Mouse (Mus musculus): ENCODE data around the gene Lysmd2. TPM values are rescaled to one million over a fixed set of nuclear protein-coding genes. Genes with fewer than 3 reads are reported as not detected.
"Not testable (repeated sequence)": the region's sequence is repeated elsewhere in the genome, so short reads cannot be mapped to it uniquely, and the experiment has no call there.

Lysmd2 gene
- polyA plus RNA-seq, 1 experiment from 2014 or later, result 26.6 TPM

GRCm38 (mm10) chr9:75645405-75645804, 19.9 kb downstream of the Lysmd2 start:
- H3K9me3 ChIP-seq (ENCODE audit: control insufficient read depth, low read length), result no peaks in the 10 kb centered on the region
- ATAC-seq (replicated peaks; ENCODE audit: low FRiP score, low TSS enrichment, low read depth) (no peak), DNase-seq (ENCODE audit: low spot score) (no peak)

GRCm38 (mm10) chr9:75653981-75654911, 28.7 kb downstream of the Lysmd2 start:
- H3K27ac ChIP-seq (ENCODE audit: low read depth), result peak overlapping the region; percentile 59; the same call in 1 of the 2 replicates
- 19% methylated on average over 12 of the region's 12 CpGs for WGBS
- DNase-seq (ENCODE audit: low spot score) (peak; percentile 53), ATAC-seq (replicated peaks; ENCODE audit: low FRiP score, low TSS enrichment, low read depth) (no peak)
- H3K4me1 ChIP-seq (replicated peaks; ENCODE audit: control insufficient read depth, insufficient read depth, low read length), result peaks cover 15% of the 10 kb centered on the region
- H3K4me3 ChIP-seq (ENCODE audit: low read depth, low read length), result no peak overlapping the region
- H3K9me3 ChIP-seq (ENCODE audit: control insufficient read depth, low read length), result no peaks in the 10 kb centered on the region
- H3K36me3 ChIP-seq (ENCODE audit: control insufficient read depth, insufficient read depth, low read length), result no peaks in the 10 kb centered on the region
- H3K4me2 ChIP-seq (ENCODE audit: low read length), result no peak overlapping the region
- no peak overlapping the region for H3K9ac ChIP-seq (ENCODE audit: low read length)
- H3K27me3 ChIP-seq (replicated peaks; ENCODE audit: control insufficient read depth, insufficient read depth, low read length), result no peaks in the 10 kb centered on the region

More at GRCm38 (mm10) chr9:75645405-75645804, 19.9 kb downstream of the Lysmd2 start:
- no peaks in the 10 kb centered on the region for H3K36me3 ChIP-seq (ENCODE audit: control insufficient read depth, insufficient read depth, low read length)
- no peaks in the 10 kb centered on the region for H3K4me1 ChIP-seq (replicated peaks; ENCODE audit: control insufficient read depth, insufficient read depth, low read length)
- 32% methylated on average over 3 of the region's 3 CpGs for WGBS
- no peak overlapping the region for H3K27ac ChIP-seq (ENCODE audit: low read depth)
- no peak overlapping the region for H3K4me3 ChIP-seq (ENCODE audit: low read depth, low read length)
- H3K4me2 ChIP-seq (ENCODE audit: low read length), result no peak overlapping the region
- H3K9ac ChIP-seq (ENCODE audit: low read length), result no peak overlapping the region
- no peaks in the 10 kb centered on the region for H3K27me3 ChIP-seq (replicated peaks; ENCODE audit: control insufficient read depth, insufficient read depth, low read length)

- 81% methylated on average over 3 of the region's 3 CpGs for WGBS
- H3K27ac ChIP-seq (ENCODE audit: low read depth); H3K36me3 ChIP-seq (ENCODE audit: control insufficient read depth, insufficient read depth, low read length): not testable (repeated sequence)
Measured at GRCm38 (mm10) chr9:75656456-75656855, 30.9 kb downstream of the Lysmd2 start.

GRCm38 (mm10) chr9:75660917-75661316, 35.4 kb downstream of the Lysmd2 start:
- Histone ChIP-seq H3K4me2 (ENCODE audit: low read length) (no peak overlapping the region), H3K9ac (ENCODE audit: low read length) (no peak overlapping the region), H3K9me3 (ENCODE audit: control insufficient read depth, low read length) (no peaks in the 10 kb centered on the region), H3K4me1 (replicated peaks; ENCODE audit: control insufficient read depth, insufficient read depth, low read length) (no peaks in the 10 kb centered on the region), H3K27ac (ENCODE audit: low read depth) (no peak overlapping the region), H3K36me3 (ENCODE audit: control insufficient read depth, insufficient read depth, low read length) (no peaks in the 10 kb centered on the region), H3K4me3 (ENCODE audit: low read depth, low read length) (no peak overlapping the region), H3K27me3 (replicated peaks; ENCODE audit: control insufficient read depth, insufficient read depth, low read length) (no peaks in the 10 kb centered on the region)
- WGBS, result 91% methylated on average over 8 of the region's 8 CpGs
- no peak for DNase-seq (ENCODE audit: low spot score)
- no peak for ATAC-seq (replicated peaks; ENCODE audit: low FRiP score, low TSS enrichment, low read depth)

More at GRCm38 (mm10) chr9:75656456-75656855, 30.9 kb downstream of the Lysmd2 start:
- H3K9ac ChIP-seq (ENCODE audit: low read length); H3K4me2 ChIP-seq (ENCODE audit: low read length); ATAC-seq (replicated peaks; ENCODE audit: low FRiP score, low TSS enrichment, low read depth); DNase-seq (ENCODE audit: low spot score); H3K4me3 ChIP-seq (ENCODE audit: low read depth, low read length); H3K9me3 ChIP-seq (ENCODE audit: control insufficient read depth, low read length); H3K27me3 ChIP-seq (replicated peaks; ENCODE audit: control insufficient read depth, insufficient read depth, low read length): not testable (repeated sequence)
- H3K4me1 ChIP-seq (replicated peaks; ENCODE audit: control insufficient read depth, insufficient read depth, low read length), result peaks cover 15% of the 10 kb centered on the region

- DNase-seq (ENCODE audit: low spot score) (no peak), ATAC-seq (replicated peaks; ENCODE audit: low FRiP score, low TSS enrichment, low read depth) (no peak)
- no peaks in the 10 kb centered on the region for H3K9me3 ChIP-seq (ENCODE audit: control insufficient read depth, low read length)
- H3K4me2 ChIP-seq (ENCODE audit: low read length), result no peak overlapping the region
- H3K27ac ChIP-seq (ENCODE audit: low read depth), result no peak overlapping the region
- H3K9ac ChIP-seq (ENCODE audit: low read length), result no peak overlapping the region
- H3K4me3 ChIP-seq (ENCODE audit: low read depth, low read length), result no peak overlapping the region
- no peaks in the 10 kb centered on the region for H3K4me1 ChIP-seq (replicated peaks; ENCODE audit: control insufficient read depth, insufficient read depth, low read length)
- H3K36me3 ChIP-seq (ENCODE audit: control insufficient read depth, insufficient read depth, low read length), result no peaks in the 10 kb centered on the region
- 75% methylated on average over 6 of the region's 6 CpGs for WGBS
- no peaks in the 10 kb centered on the region for H3K27me3 ChIP-seq (replicated peaks; ENCODE audit: control insufficient read depth, insufficient read depth, low read length)
Measured at GRCm38 (mm10) chr9:75665364-75665763, 39.8 kb downstream of the Lysmd2 start.

- DNase-seq (ENCODE audit: low spot score), result no peak
- no peak overlapping the region for H3K4me3 ChIP-seq (ENCODE audit: low read depth, low read length)
- H3K27me3 ChIP-seq (replicated peaks; ENCODE audit: control insufficient read depth, insufficient read depth, low read length), result no peaks in the 10 kb centered on the region
- no peak for ATAC-seq (replicated peaks; ENCODE audit: low FRiP score, low TSS enrichment, low read depth)
- H3K9me3 ChIP-seq (ENCODE audit: control insufficient read depth, low read length), result no peaks in the 10 kb centered on the region
- no peak overlapping the region for H3K4me2 ChIP-seq (ENCODE audit: low read length)
- no peak overlapping the region for H3K27ac ChIP-seq (ENCODE audit: low read depth)
- no peaks in the 10 kb centered on the region for H3K4me1 ChIP-seq (replicated peaks; ENCODE audit: control insufficient read depth, insufficient read depth, low read length)
- WGBS, result 61% methylated on average over 5 of the region's 5 CpGs
- H3K36me3 ChIP-seq (ENCODE audit: control insufficient read depth, insufficient read depth, low read length), result no peaks in the 10 kb centered on the region
- no peak overlapping the region for H3K9ac ChIP-seq (ENCODE audit: low read length)
Measured at GRCm38 (mm10) chr9:75666612-75667011, 41.1 kb downstream of the Lysmd2 start.

GRCm38 (mm10) chr9:75672769-75673168, 47.2 kb downstream of the Lysmd2 start:
- no peaks in the 10 kb centered on the region for H3K9me3 ChIP-seq (ENCODE audit: control insufficient read depth, low read length)
- no peak overlapping the region for H3K4me2 ChIP-seq (ENCODE audit: low read length)
- H3K27me3 ChIP-seq (replicated peaks; ENCODE audit: control insufficient read depth, insufficient read depth, low read length), result no peaks in the 10 kb centered on the region
- H3K4me3 ChIP-seq (ENCODE audit: low read depth, low read length), result no peak overlapping the region
- no peak overlapping the region for H3K27ac ChIP-seq (ENCODE audit: low read depth)
- no peaks in the 10 kb centered on the region for H3K36me3 ChIP-seq (ENCODE audit: control insufficient read depth, insufficient read depth, low read length)
- H3K4me1 ChIP-seq (replicated peaks; ENCODE audit: control insufficient read depth, insufficient read depth, low read length), result no peaks in the 10 kb centered on the region
- ATAC-seq (replicated peaks; ENCODE audit: low FRiP score, low TSS enrichment, low read depth) (no peak), DNase-seq (ENCODE audit: low spot score) (no peak)
- no peak overlapping the region for H3K9ac ChIP-seq (ENCODE audit: low read length)
- 74% methylated on average over 6 of the region's 6 CpGs for WGBS

GRCm38 (mm10) chr9:75676226-75676625, 50.7 kb downstream of the Lysmd2 start:
- ATAC-seq (replicated peaks; ENCODE audit: low FRiP score, low TSS enrichment, low read depth) (no peak), DNase-seq (ENCODE audit: low spot score) (no peak)
- no peak overlapping the region for H3K4me3 ChIP-seq (ENCODE audit: low read depth, low read length)
- no peak overlapping the region for H3K9ac ChIP-seq (ENCODE audit: low read length)
- no peaks in the 10 kb centered on the region for H3K27me3 ChIP-seq (replicated peaks; ENCODE audit: control insufficient read depth, insufficient read depth, low read length)
- no peaks in the 10 kb centered on the region for H3K4me1 ChIP-seq (replicated peaks; ENCODE audit: control insufficient read depth, insufficient read depth, low read length)
- H3K36me3 ChIP-seq (ENCODE audit: control insufficient read depth, insufficient read depth, low read length), result no peaks in the 10 kb centered on the region
- no peaks in the 10 kb centered on the region for H3K9me3 ChIP-seq (ENCODE audit: control insufficient read depth, low read length)
- H3K27ac ChIP-seq (ENCODE audit: low read depth), result no peak overlapping the region
- H3K4me2 ChIP-seq (ENCODE audit: low read length), result no peak overlapping the region
- WGBS, result 83% methylated on average over 7 of the region's 7 CpGs

GRCm38 (mm10) chr9:75678341-75678740, 52.8 kb downstream of the Lysmd2 start:
- no peaks in the 10 kb centered on the region for H3K36me3 ChIP-seq (ENCODE audit: control insufficient read depth, insufficient read depth, low read length)
- 83% methylated on average over 7 of the region's 7 CpGs for WGBS
- DNase-seq (ENCODE audit: low spot score) (no peak), ATAC-seq (replicated peaks; ENCODE audit: low FRiP score, low TSS enrichment, low read depth) (no peak)
- no peak overlapping the region for H3K4me3 ChIP-seq (ENCODE audit: low read depth, low read length)
- H3K9ac ChIP-seq (ENCODE audit: low read length), result no peak overlapping the region
- no peak overlapping the region for H3K4me2 ChIP-seq (ENCODE audit: low read length)
- H3K27ac ChIP-seq (ENCODE audit: low read depth), result no peak overlapping the region
- no peaks in the 10 kb centered on the region for H3K4me1 ChIP-seq (replicated peaks; ENCODE audit: control insufficient read depth, insufficient read depth, low read length)
- no peaks in the 10 kb centered on the region for H3K27me3 ChIP-seq (replicated peaks; ENCODE audit: control insufficient read depth, insufficient read depth, low read length)
- no peaks in the 10 kb centered on the region for H3K9me3 ChIP-seq (ENCODE audit: control insufficient read depth, low read length)

Data from intestine, embryonic 14.5 days (tissue).